Comparison of ENCODE assay signal across 8 mouse cellular contexts in genomic region chr4:142083762-142084130, GRCm38 (mm10). TPM values are rescaled to one million over a fixed set of nuclear protein-coding genes. Genes with fewer than 3 reads are reported as not detected.
A peak's percentile ranks its signal among the peaks of the same experiment; 100 is the strongest.
DNase-seq lines count a peak whose midpoint lies in the region; ATAC-seq and TF ChIP-seq lines count a peak whose summit lies in the region.

No protein-coding gene starts in this region.

- no peak overlapping the region for H3K27ac ChIP-seq in forebrain, postnatal 0 days (ENCODE audit: low read depth, low read length)
- H3K27ac ChIP-seq in limb, embryonic 11.5 days (replicated peaks; ENCODE audit: low read depth, low read length): no peak overlapping the region
- H3K27ac ChIP-seq in small intestine, adult 2 months (ENCODE audit: insufficient read depth, low read depth, low read length): peak overlapping the region; percentile 96

- peak overlapping the region; percentile 44 for H3K4me3 ChIP-seq in forebrain, postnatal 0 days (ENCODE audit: low read depth, low read length)
- peak overlapping the region; percentile 67 for H3K4me3 ChIP-seq in limb, embryonic 11.5 days (ENCODE audit: low read depth, low read length)
- peak overlapping the region; percentile 70 for H3K4me3 ChIP-seq in small intestine, adult 2 months (ENCODE audit: low read depth, low read length)

- peak; percentile 57 for TF ChIP-seq CTCF in forebrain, postnatal 0 days (IDR thresholded peaks at IDR 0.05; ENCODE audit: low read depth)
- TF ChIP-seq CTCF in small intestine, adult 2 months (IDR thresholded peaks at IDR 0.05; ENCODE audit: extremely low read depth, insufficient read length, insufficient replicate concordance, low read depth, low read length): peak; percentile 69

- H3K4me1 ChIP-seq in forebrain, postnatal 0 days (ENCODE audit: insufficient read depth): no peaks in the 10 kb centered on the region
- H3K4me1 ChIP-seq in limb, embryonic 11.5 days (ENCODE audit: control insufficient read depth, insufficient read depth, low read length): peaks cover 34% of the 10 kb centered on the region
- peaks cover 22% of the 10 kb centered on the region for H3K4me1 ChIP-seq in small intestine, adult 2 months (ENCODE audit: control insufficient read depth, insufficient read depth, insufficient read length, low read length)

- peak overlapping the region; percentile 94 for H3K4me2 ChIP-seq in forebrain, postnatal 0 days (ENCODE audit: low read depth)
- H3K4me2 ChIP-seq in limb, embryonic 11.5 days (ENCODE audit: low read depth, severe bottlenecking): peak overlapping the region; percentile 93

- under 1% methylated on average over 24 of the region's 29 CpGs for WGBS in forebrain, postnatal 0 days
- under 1% methylated on average over 26 of the region's 29 CpGs for WGBS in limb, embryonic 11.5 days
- under 1% methylated on average over 29 of the region's 29 CpGs for WGBS in small intestine, adult 2 months

- TF ChIP-seq POLR2A in small intestine, adult 2 months (IDR thresholded peaks at IDR 0.05; ENCODE audit: low read depth, low read length): no peak

- H3K9me3 ChIP-seq in forebrain, postnatal 0 days (ENCODE audit: low read length): no peaks in the 10 kb centered on the region
- no peaks in the 10 kb centered on the region for H3K9me3 ChIP-seq in limb, embryonic 11.5 days (ENCODE audit: control insufficient read depth, low read length)

- ATAC-seq in forebrain, postnatal 0 days: peak; percentile 64
- ATAC-seq in hematopoietic stem cell, adult 5-6 weeks (replicated peaks in 1 of 2; ENCODE audit: insufficient read depth in 1 of 2, low FRiP score in 2 of 2, low TSS enrichment in 1 of 2, low read depth in 1 of 2, poor library complexity in 2 of 2, severe bottlenecking in 2 of 2): peak; percentile 40 to 47; a peak in 2 of 4 replicates
- ATAC-seq in limb, embryonic 11.5 days (ENCODE audit: insufficient number of reproducible peaks, low FRiP score, low TSS enrichment, low read depth): peak; percentile 56; the same call in 1 of the 2 replicates
- ATAC-seq in megakaryocyte-erythroid progenitor cell, adult 5-6 weeks (replicated peaks; ENCODE audit: low FRiP score, low TSS enrichment, poor library complexity, severe bottlenecking): peak; percentile 77; the same call in 1 of the 2 replicates

- DNase-seq in ZHBTc4 (ENCODE audit: low read depth, low spot score): peak; percentile 84
- DNase-seq in cerebellum, adult 11 months: peak; percentile 80
- peak; percentile 56 for DNase-seq in forebrain, postnatal 0 days
- DNase-seq in limb, embryonic 11.5 days (ENCODE audit: low spot score): peak; percentile 85
- DNase-seq in layer of hippocampus, postnatal 36 days: no peak

- peaks cover 26% of the 10 kb centered on the region for H3K27me3 ChIP-seq in forebrain, postnatal 0 days (ENCODE audit: insufficient read depth, low read length)
- H3K27me3 ChIP-seq in limb, embryonic 11.5 days (ENCODE audit: control insufficient read depth, insufficient read depth, low read length): peaks cover 4% of the 10 kb centered on the region; the same call in 1 of the 2 replicates
- no peaks in the 10 kb centered on the region for H3K27me3 ChIP-seq in small intestine, adult 2 months (ENCODE audit: control insufficient read depth, insufficient read depth, low read length)

- H3K36me3 ChIP-seq in forebrain, postnatal 0 days (ENCODE audit: insufficient read depth): no peaks in the 10 kb centered on the region
- no peaks in the 10 kb centered on the region for H3K36me3 ChIP-seq in limb, embryonic 11.5 days (ENCODE audit: control insufficient read depth, insufficient read depth, low read length)
- no peaks in the 10 kb centered on the region for H3K36me3 ChIP-seq in small intestine, adult 2 months (ENCODE audit: control insufficient read depth, insufficient read depth, low read length)

- peak overlapping the region; percentile 48 for H3K9ac ChIP-seq in forebrain, postnatal 0 days
- H3K9ac ChIP-seq in limb, embryonic 11.5 days (ENCODE audit: low read length): peak overlapping the region; percentile 62

RNA-seq across cellular contexts. Expression of gene Tmem51, which starts 0.4 kb away (rescaled TPM):
- 3.5 and 5.7 TPM in 2 replicates for total RNA-seq in forebrain, postnatal 0 days (2014; rRNA removed)
- 6.1 and 7.4 TPM in 2 replicates for polyA plus RNA-seq in forebrain, postnatal 0 days (2015; fragmentation: Nextera tagmentation; extraction: Ambion mirVana)
- total RNA-seq in hematopoietic stem cell, adult 5-6 weeks (2017): 0.63 and 0.84 TPM in 2 replicates
- 10.4 and 11.1 TPM in 2 replicates for polyA plus RNA-seq in limb, embryonic 11.5 days (2014; fragmentation: Nextera tagmentation; extraction: Ambion mirVana)
- 0.42 TPM in 1 of 2 replicates, not detected in the other for total RNA-seq in megakaryocyte-erythroid progenitor cell, adult 5-6 weeks (2014; fragmentation: Nextera tagmentation)
- total RNA-seq in megakaryocyte-erythroid progenitor cell, adult 5-6 weeks (2017): not detected in 2 replicates
- 21.0 and 30.5 TPM in 2 replicates for polyA plus RNA-seq in small intestine, adult 2 months (2012; rRNA removed)
- 1 to 10 TPM; 4.2 TPM for total RNA-seq in layer of hippocampus, postnatal 36 days (2021)

Comparison
In these comparisons a context has a peak if more than half of its experiments do, and no peak if none do; other contexts are left out.
1. DNase-seq: peak in ZHBTc4 (single experiment), cerebellum, adult 11 months (single experiment), forebrain, postnatal 0 days (single experiment) and limb, embryonic 11.5 days (single experiment); none in layer of hippocampus, postnatal 36 days (0 of 2).
2. Peak in every context shown above with its lines, with median percentiles within 50 percentile points of each other: ATAC-seq and H3K4me3 ChIP-seq.